Mouse (Mus musculus): ENCODE measurements around the gene Olfr215.

DNA sequence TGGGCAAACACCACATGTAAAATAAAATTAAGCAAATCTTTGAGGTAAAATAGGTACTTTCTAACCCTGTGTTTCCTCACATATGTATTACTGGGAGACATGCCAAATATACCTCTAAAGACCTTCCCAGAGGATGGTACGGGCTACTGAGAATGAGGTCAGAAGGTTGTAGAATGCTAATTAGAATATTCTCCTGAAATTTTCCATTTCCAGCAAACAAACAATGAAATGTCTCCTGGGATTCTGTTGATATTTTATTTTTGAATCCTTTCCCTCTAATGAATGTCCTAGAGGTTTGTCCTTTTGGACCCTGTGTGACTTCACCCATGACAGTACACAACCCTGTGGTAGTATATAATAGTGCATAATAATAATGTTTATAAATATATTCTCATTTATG, 30.1 kb downstream of the Olfr215 start, which contains the start of gene Olfr214:
- TF ChIP-seq CTCF (IDR thresholded peaks at IDR 0.05; ENCODE audit: borderline replicate concordance, extremely low read depth, insufficient read depth, insufficient read length), result no peak
- TF ChIP-seq POLR2A (IDR thresholded peaks at IDR 0.05; ENCODE audit: borderline replicate concordance, extremely low read depth, insufficient read depth, insufficient read length, poor library complexity, severe bottlenecking), result no peak

Data from brain, embryonic 14.5 days (tissue).